In the genomic region with DNA sequence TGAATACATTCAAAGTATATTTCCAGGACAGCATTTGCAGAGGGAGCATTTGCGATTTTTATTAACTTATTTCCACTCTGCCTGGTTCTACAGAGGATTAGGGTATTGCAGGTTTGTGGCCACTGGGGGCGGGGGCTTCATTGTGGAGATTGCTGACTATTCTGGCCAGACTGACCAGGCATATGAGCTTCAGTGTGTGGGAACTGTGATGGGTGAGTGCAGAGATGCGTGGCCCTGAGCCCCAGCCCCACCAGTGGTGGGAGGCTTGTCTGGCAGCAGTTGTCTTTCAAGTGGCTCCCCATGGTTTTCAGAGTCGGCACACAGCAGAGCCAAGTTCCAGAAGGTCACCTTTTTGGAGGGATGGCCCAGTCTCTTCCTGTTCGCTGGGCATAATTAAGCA, we compare ENCODE assay signal across 26 mouse cellular contexts. TPM values are rescaled to one million over a fixed set of nuclear protein-coding genes. Genes with fewer than 3 reads are reported as not detected.
"Had no signal": no experiment of that assay in that cellular context is flagged by ENCODE, and none has a peak within 500 bp of the region (broad histone marks: within the 10 kb centered on the region; RNA-seq: fewer than 3 reads in every experiment).

No protein-coding gene starts in this region.

- H3K9ac ChIP-seq: liver, embryonic 13.5 days had no signal

- H3K4me1 ChIP-seq: liver, embryonic 13.5 days had no signal

- H3K27me3 ChIP-seq: liver, embryonic 13.5 days had no signal

- H3K27ac ChIP-seq: kidney, postnatal 0 days; left cerebral cortex, adult 2 months; liver, embryonic 13.5 days; stomach, postnatal 0 days had no signal

- H3K4me2 ChIP-seq: liver, embryonic 13.5 days; midbrain, embryonic 11.5 days had no signal

- H3K9me3 ChIP-seq: liver, embryonic 13.5 days had no signal

- H3K4me3 ChIP-seq: left cerebral cortex, adult 2 months; liver, embryonic 13.5 days; myocyte had no signal

- ATAC-seq: midbrain, embryonic 16.5 days had no signal

- DNase-seq: kidney, adult 11 months; kidney, postnatal 36 days; layer of hippocampus, postnatal 36 days; liver, embryonic 13.5 days; lung, adult 2 months; lung, postnatal 14 days; lung, postnatal 4 days; right cerebral cortex, postnatal 14 days; right cerebral cortex, postnatal 4 days; thymus, adult 2 months; thymus, postnatal 14 days; thymus, postnatal 4 days had no signal

- H3K36me3 ChIP-seq: liver, embryonic 13.5 days had no signal

RNA-seq across cellular contexts. Expression of gene Nell1, which starts 32.2 kb away (rescaled TPM):
- total RNA-seq: liver, adult 2 months; megakaryocyte progenitor cell, adult 5-6 weeks; megakaryocyte-erythroid progenitor cell, adult 5-6 weeks; monocyte, adult 5-6 weeks had no signal
- polyA plus RNA-seq: liver, adult 2 months; myocyte had no signal

RNA-seq across cellular contexts. Expression of gene Slc6a5, which starts 32.5 kb away (rescaled TPM):
- total RNA-seq: liver, adult 2 months; megakaryocyte progenitor cell, adult 5-6 weeks; megakaryocyte-erythroid progenitor cell, adult 5-6 weeks; monocyte, adult 5-6 weeks had no signal
- polyA plus RNA-seq: kidney, postnatal 0 days; limb, embryonic 11.5 days; liver, adult 2 months; liver, embryonic 13.5 days; liver, embryonic 16.5 days; lung, adult 2 months; lung, embryonic 16.5 days; midbrain, embryonic 11.5 days; myocyte; stomach, embryonic 14.5 days; stomach, postnatal 0 days had no signal
